Mouse (Mus musculus): ENCODE results near the gene Vps37d.

- TF ChIP-seq CTCF (conservative IDR thresholded peaks at IDR 0.05; ENCODE audit: insufficient read depth, insufficient read length, low read depth, low read length) (no peak), POLR2A (IDR thresholded peaks at IDR 0.05; ENCODE audit: low read depth, low read length) (no peak)
Observed at GRCm38 (mm10) chr5:135024665-135025224, 53.3 kb downstream of the Vps37d start.

Measured in kidney, adult 2 months (tissue).